Mouse (Mus musculus) heart, postnatal 4 days (tissue): ENCODE results near the gene Nptn. TPM values are rescaled to one million over a fixed set of nuclear protein-coding genes. Genes with fewer than 3 reads are reported as not detected.

ENCODE experiments used
- DNase-seq: peaks from one replicate; pipeline ENCODE4 v3.0.0; 2021
- total RNA-seq, 2 experiments: library from RNA; stranded (reverse); gene quantifications; 2 replicates each; pipeline ENCODE4 v1.2.3; 2021

Nptn gene
- total RNA-seq, 2 experiments from 2014 or later, result 194 to 206 TPM

DNA sequence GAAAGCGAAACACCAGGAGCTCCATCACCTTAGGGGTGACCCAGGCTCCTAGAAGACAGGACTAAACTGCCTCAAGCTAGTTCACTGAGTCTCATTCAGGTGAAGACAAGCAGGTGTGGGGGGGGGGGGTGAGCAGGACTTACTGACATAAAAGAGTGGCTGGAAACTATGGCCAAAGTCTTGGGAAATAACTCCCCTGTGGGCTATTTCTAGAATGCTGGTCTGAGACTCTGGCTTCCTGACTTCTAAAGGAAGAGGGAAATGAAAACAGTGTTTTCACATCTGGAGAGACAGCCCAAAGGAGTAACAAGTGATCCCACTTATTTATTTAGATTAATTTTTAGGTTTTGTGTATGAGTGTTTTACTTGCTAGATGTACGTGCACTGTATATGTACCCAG is 119.7 kb downstream of the Nptn start:
- DNase-seq, result no peak

DNA sequence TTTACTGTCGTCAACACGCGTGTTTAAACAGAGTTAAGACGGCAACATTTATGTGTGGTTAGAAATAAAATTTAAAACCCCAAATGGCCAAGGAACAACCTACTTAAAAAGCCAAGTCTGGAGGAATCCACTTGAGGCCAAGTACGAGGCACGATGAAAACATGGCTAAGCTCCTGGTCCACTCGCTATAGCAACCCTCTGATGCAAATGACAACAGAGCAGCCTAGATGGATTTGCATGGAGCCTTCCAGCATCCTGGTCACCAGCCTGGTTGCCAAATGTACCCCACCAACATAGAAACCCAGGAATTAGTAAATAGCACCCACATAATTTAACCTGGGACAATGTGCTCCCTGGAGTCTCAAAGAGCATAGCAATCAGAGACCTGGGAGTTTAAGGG is 121.7 kb downstream of the Nptn start:
- DNase-seq, result no peak

DNA sequence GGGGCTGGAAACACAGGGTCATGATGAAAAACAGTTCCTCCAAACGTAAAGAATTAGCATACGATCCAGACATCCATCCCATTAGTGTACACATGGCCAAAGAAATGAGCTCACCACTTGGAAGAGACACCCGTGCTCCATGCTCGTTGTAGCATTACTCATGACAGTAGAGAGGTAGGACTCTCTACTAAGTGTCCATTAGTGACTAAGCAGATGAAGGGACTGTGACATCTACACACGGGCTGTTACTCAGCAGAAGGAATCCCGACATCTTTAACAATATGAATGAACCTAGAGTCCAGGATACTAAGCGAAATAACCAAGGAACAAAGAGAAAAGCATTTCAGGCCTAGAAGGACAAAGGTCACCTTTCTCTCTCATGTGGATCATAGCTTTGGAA is 124.0 kb downstream of the Nptn start:
- no peak for DNase-seq

Other genes with a start within 250 kb of the Nptn start
- not detected for gene Tbc1d21, start 211.8 kb upstream of the Nptn start, total RNA-seq
- gene Insyn1, start 93.6 kb upstream of the Nptn start, total RNA-seq, result 10 to 100 TPM; 10.9 to 12.6 TPM
- 10 to 100 TPM; 35.9 to 39.8 TPM for gene Cd276, start 26.8 kb upstream of the Nptn start, total RNA-seq
- gene Rec114, start 161.7 kb downstream of the Nptn start, total RNA-seq, result 1 to 10 TPM; 1.9 to 4.9 TPM
- gene Hcn4, start 241.2 kb downstream of the Nptn start, total RNA-seq, result 10 to 100 TPM; 11.6 to 12.5 TPM